Mouse (Mus musculus): ENCODE data around the gene Sugp1. TPM values are rescaled to one million over a fixed set of nuclear protein-coding genes. Genes with fewer than 3 reads are reported as not detected.
"Not testable (repeated sequence)": the region's sequence is repeated elsewhere in the genome, so short reads cannot be mapped to it uniquely, and the experiment has no call there.

Sugp1 gene
- polyA plus RNA-seq, 2 experiments, result 25.4 to 32.6 TPM

GRCm38 (mm10) chr8:69998706-69999105, 43.9 kb upstream of the Sugp1 start:
- WGBS, result 89% methylated on average over 3 of the region's 3 CpGs
- no peak overlapping the region for H3K4me3 ChIP-seq (replicated peaks; ENCODE audit: low read length)
- H3K9me3 ChIP-seq (ENCODE audit: control insufficient read depth, low read length), result no peaks in the 10 kb centered on the region
- no peak overlapping the region for H3K4me2 ChIP-seq (replicated peaks; ENCODE audit: low read depth, low read length, severe bottlenecking)
- ATAC-seq (ENCODE audit: low FRiP score, low read depth) (no peak), DNase-seq (ENCODE audit: low spot score) (no peak)
- H3K36me3 ChIP-seq (ENCODE audit: control insufficient read depth, insufficient read depth, low read length), result no peaks in the 10 kb centered on the region
- peaks cover 8% of the 10 kb centered on the region for H3K4me1 ChIP-seq (ENCODE audit: control insufficient read depth, insufficient read depth, low read length)
- no peaks in the 10 kb centered on the region for H3K27me3 ChIP-seq (ENCODE audit: control insufficient read depth, insufficient read depth, low read length)
- no peak overlapping the region for H3K27ac ChIP-seq (replicated peaks; ENCODE audit: low read depth, low read length)
- no peak overlapping the region for H3K9ac ChIP-seq (ENCODE audit: low read depth, low read length, severe bottlenecking)
- no peak for TF ChIP-seq POLR2A (IDR thresholded peaks at IDR 0.05; ENCODE audit: borderline replicate concordance, extremely low read depth, insufficient read depth, insufficient read length)

- Histone ChIP-seq H3K4me2 (replicated peaks; ENCODE audit: low read depth, low read length, severe bottlenecking) (no peak overlapping the region), H3K9ac (ENCODE audit: low read depth, low read length, severe bottlenecking) (no peak overlapping the region), H3K4me1 (ENCODE audit: control insufficient read depth, insufficient read depth, low read length) (peaks cover 8% of the 10 kb centered on the region), H3K27ac (replicated peaks; ENCODE audit: low read depth, low read length) (no peak overlapping the region), H3K4me3 (replicated peaks; ENCODE audit: low read length) (no peak overlapping the region), H3K9me3 (ENCODE audit: control insufficient read depth, low read length) (no peaks in the 10 kb centered on the region), H3K36me3 (ENCODE audit: control insufficient read depth, insufficient read depth, low read length) (no peaks in the 10 kb centered on the region), H3K27me3 (ENCODE audit: control insufficient read depth, insufficient read depth, low read length) (no peaks in the 10 kb centered on the region)
- WGBS, result 85% methylated on average over 4 of the region's 4 CpGs
- TF ChIP-seq POLR2A (IDR thresholded peaks at IDR 0.05; ENCODE audit: borderline replicate concordance, extremely low read depth, insufficient read depth, insufficient read length), result no peak
- DNase-seq (ENCODE audit: low spot score) (no peak), ATAC-seq (ENCODE audit: low FRiP score, low read depth) (no peak)
Observed at GRCm38 (mm10) chr8:69999236-69999635, 43.4 kb upstream of the Sugp1 start.

- WGBS, result 80% methylated on average over 2 of the region's 2 CpGs
- no peaks in the 10 kb centered on the region for H3K27me3 ChIP-seq (ENCODE audit: control insufficient read depth, insufficient read depth, low read length)
- H3K36me3 ChIP-seq (ENCODE audit: control insufficient read depth, insufficient read depth, low read length), result no peaks in the 10 kb centered on the region
- DNase-seq (ENCODE audit: low spot score) (no peak), ATAC-seq (ENCODE audit: low FRiP score, low read depth) (no peak)
- H3K4me3 ChIP-seq (replicated peaks; ENCODE audit: low read length), result no peak overlapping the region
- no peak overlapping the region for H3K9ac ChIP-seq (ENCODE audit: low read depth, low read length, severe bottlenecking)
- TF ChIP-seq POLR2A (IDR thresholded peaks at IDR 0.05; ENCODE audit: borderline replicate concordance, extremely low read depth, insufficient read depth, insufficient read length), result no peak
- no peaks in the 10 kb centered on the region for H3K9me3 ChIP-seq (ENCODE audit: control insufficient read depth, low read length)
- no peak overlapping the region for H3K4me2 ChIP-seq (replicated peaks; ENCODE audit: low read depth, low read length, severe bottlenecking)
- H3K4me1 ChIP-seq (ENCODE audit: control insufficient read depth, insufficient read depth, low read length), result peaks cover under 1% of the 10 kb centered on the region; the same call in 1 of the 2 replicates
- no peak overlapping the region for H3K27ac ChIP-seq (replicated peaks; ENCODE audit: low read depth, low read length)
Observed at GRCm38 (mm10) chr8:70000226-70000625, 42.4 kb upstream of the Sugp1 start.

GRCm38 (mm10) chr8:70001176-70001891, 41.3 kb upstream of the Sugp1 start:
- Histone ChIP-seq H3K4me3 (replicated peaks; ENCODE audit: low read length) (peak overlapping the region; percentile 13; the same call in 1 of the 2 replicates), H3K4me1 (ENCODE audit: control insufficient read depth, insufficient read depth, low read length) (no peaks in the 10 kb centered on the region), H3K27ac (replicated peaks; ENCODE audit: low read depth, low read length) (no peak overlapping the region), H3K27me3 (ENCODE audit: control insufficient read depth, insufficient read depth, low read length) (no peaks in the 10 kb centered on the region), H3K9me3 (ENCODE audit: control insufficient read depth, low read length) (no peaks in the 10 kb centered on the region), H3K9ac (ENCODE audit: low read depth, low read length, severe bottlenecking) (no peak overlapping the region), H3K4me2 (replicated peaks; ENCODE audit: low read depth, low read length, severe bottlenecking) (peak overlapping the region; percentile 27), H3K36me3 (ENCODE audit: control insufficient read depth, insufficient read depth, low read length) (no peaks in the 10 kb centered on the region)
- WGBS, result 2% methylated on average over 16 of the region's 16 CpGs
- TF ChIP-seq POLR2A (IDR thresholded peaks at IDR 0.05; ENCODE audit: borderline replicate concordance, extremely low read depth, insufficient read depth, insufficient read length), result no peak
- ATAC-seq (ENCODE audit: low FRiP score, low read depth) (peak; percentile 42; the same call in 1 of the 2 replicates), DNase-seq (ENCODE audit: low spot score) (peak; percentile 56)

DNA sequence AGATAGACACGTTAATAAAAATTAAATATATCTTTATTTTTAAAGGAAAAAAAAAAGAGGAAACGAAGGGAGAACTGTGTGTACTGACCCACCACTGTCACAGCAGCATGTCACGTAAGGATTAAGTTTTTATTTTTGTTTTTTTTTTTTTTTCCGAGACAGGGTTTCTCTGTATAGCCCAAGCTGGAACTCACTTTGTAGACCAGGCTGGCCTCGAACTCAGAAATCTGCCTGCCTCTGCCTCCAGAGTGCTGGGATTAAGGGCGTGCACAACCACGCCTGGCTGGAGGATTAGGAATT, 40.8 kb upstream of the Sugp1 start:
- 41% methylated on average over 7 of the region's 7 CpGs for WGBS
- H3K4me2 ChIP-seq (replicated peaks; ENCODE audit: low read depth, low read length, severe bottlenecking), result peak overlapping the region; percentile 27; the same call in 1 of the 2 replicates

More for the DNA sequence above, 40.8 kb upstream of the Sugp1 start:
- not testable (repeated sequence) for H3K27ac ChIP-seq (replicated peaks; ENCODE audit: low read depth, low read length); H3K4me3 ChIP-seq (replicated peaks; ENCODE audit: low read length); H3K36me3 ChIP-seq (ENCODE audit: control insufficient read depth, insufficient read depth, low read length); H3K9ac ChIP-seq (ENCODE audit: low read depth, low read length, severe bottlenecking); ATAC-seq (ENCODE audit: low FRiP score, low read depth); H3K9me3 ChIP-seq (ENCODE audit: control insufficient read depth, low read length); H3K27me3 ChIP-seq (ENCODE audit: control insufficient read depth, insufficient read depth, low read length); H3K4me1 ChIP-seq (ENCODE audit: control insufficient read depth, insufficient read depth, low read length); DNase-seq (ENCODE audit: low spot score)

Data from limb, embryonic 14.5 days (tissue).